In the genomic region with DNA sequence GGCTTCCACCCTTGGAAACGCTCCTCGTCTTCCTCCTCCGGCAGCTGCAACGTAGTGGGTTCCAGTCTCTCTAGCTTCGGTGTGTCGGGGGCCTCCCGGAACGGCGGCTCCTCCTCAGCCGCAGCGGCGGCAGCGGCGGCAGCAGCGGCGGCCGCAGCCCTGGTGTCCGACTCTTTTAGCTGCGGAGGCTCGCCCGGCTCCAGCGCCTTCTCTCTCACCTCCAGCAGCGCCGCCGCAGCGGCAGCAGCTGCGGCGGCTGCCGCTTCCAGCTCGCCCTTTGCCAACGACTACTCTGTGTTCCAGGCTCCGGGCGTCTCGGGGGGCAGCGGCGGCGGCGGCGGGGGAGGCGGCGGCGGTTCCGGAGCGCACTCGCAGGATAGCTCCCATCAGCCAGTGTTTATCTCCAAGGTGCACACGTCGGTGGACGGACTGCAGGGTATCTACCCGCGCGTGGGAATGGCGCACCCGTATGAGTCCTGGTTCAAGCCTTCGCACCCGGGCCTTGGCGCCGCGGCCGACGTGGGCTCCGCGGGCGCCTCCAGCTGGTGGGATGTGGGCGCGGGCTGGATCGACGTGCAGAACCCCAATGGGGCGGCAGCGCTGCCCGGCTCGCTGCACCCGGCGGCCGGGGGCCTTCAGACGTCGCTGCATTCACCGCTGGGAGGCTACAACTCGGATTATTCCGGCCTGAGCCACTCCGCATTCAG, we compare ENCODE assay signal across 8 mouse cellular contexts. TPM values are rescaled to one million over a fixed set of nuclear protein-coding genes. Genes with fewer than 3 reads are reported as not detected.
DNase-seq lines count a peak whose midpoint lies in the region; ATAC-seq and TF ChIP-seq lines count a peak whose summit lies in the region.

No protein-coding gene starts in this region.

- 0 out of 2 replicates have a peak overlapping the region, but pooled peaks have one; percentile 7 for H3K4me3 ChIP-seq in left cerebral cortex, adult 2 months

- H3K27ac ChIP-seq in left cerebral cortex, adult 2 months, result no peak overlapping the region

- intact Hi-C loops in left cerebral cortex, adult 2 months (cut with DNase I), result no loop called here
- intact Hi-C loops in left cerebral cortex, postnatal 14 days (cut with DNase I), result loop anchor here (10.0 kb wide), 2 partner anchors 544 to 1034 kb away; a partner anchor contains a TSS

- 0 out of 2 replicates have a peak, but pooled peaks have one; percentile 18 for ATAC-seq in megakaryocyte progenitor cell, adult 5-6 weeks (replicated peaks; ENCODE audit: poor library complexity)

- DNase-seq in left cerebral cortex, adult 2 months (ENCODE audit: extremely low spot score in 1 of 2, low spot score in 2 of 2), result no peak
- DNase-seq in left cerebral cortex, postnatal 14 days (ENCODE audit: low spot score in 2 of 2), result no peak
- peak; percentile 70 for DNase-seq in embryo, embryonic 11 days
- DNase-seq in heart, postnatal 4 days, result peak; percentile 29
- DNase-seq in frontal cortex, postnatal 25 days (ENCODE audit: low spot score in 2 of 2), result no peak
- DNase-seq in right cerebral cortex, adult 18-20 months, result no peak
- no peak for DNase-seq in ovary, postnatal 10 days (ENCODE audit: low spot score)

- TF ChIP-seq CTCF in left cerebral cortex, adult 2 months (IDR thresholded peaks at IDR 0.05), result no peak

RNA-seq across cellular contexts. Expression of a gene that starts 2.5 kb away (rescaled TPM):
- total RNA-seq in left cerebral cortex, adult 2 months (2021), result 1 to 10 TPM; 1.7 to 2.3 TPM
- 1 to 10 TPM; 2.2 to 3.1 TPM for total RNA-seq in left cerebral cortex, postnatal 14 days (2021)
- not detected for total RNA-seq in heart, postnatal 4 days (2021)
- total RNA-seq in megakaryocyte progenitor cell, adult 5-6 weeks (2015), result not detected in 2 replicates
- total RNA-seq in megakaryocyte progenitor cell, adult 5-6 weeks (2017), result not detected in 2 replicates

Comparison
In these comparisons a context has a peak if more than half of its experiments do, and no peak if none do; other contexts are left out.
1. DNase-seq: peak in embryo, embryonic 11 days (single experiment) and heart, postnatal 4 days (single experiment); none in left cerebral cortex, adult 2 months (0 of 2), left cerebral cortex, postnatal 14 days (0 of 2), frontal cortex, postnatal 25 days (0 of 2), right cerebral cortex, adult 18-20 months (single experiment) and ovary, postnatal 10 days (single experiment).